8 mouse cellular contexts compared by ENCODE assay signal in genomic region chr7:19319906-19320305, GRCm38 (mm10). TPM values are rescaled to one million over a fixed set of nuclear protein-coding genes. Genes with fewer than 3 reads are reported as not detected.
DNase-seq lines count a peak whose midpoint lies in the region; ATAC-seq lines count a peak whose summit lies in the region.

No protein-coding gene starts in this region.

- under 1% methylated on average over 41 of the region's 41 CpGs for WGBS in intestine, embryonic 14.5 days

- ATAC-seq in intestine, embryonic 14.5 days (replicated peaks; ENCODE audit: low FRiP score, low TSS enrichment, low read depth), result peak; percentile 91

- H3K4me3 ChIP-seq in intestine, embryonic 14.5 days (ENCODE audit: low read depth, low read length), result peak overlapping the region; percentile 47

- H3K4me2 ChIP-seq in intestine, embryonic 14.5 days (ENCODE audit: low read length), result peak overlapping the region; percentile 78

- intact Hi-C loops in left cerebral cortex, postnatal 25 days (cut with DNase I), result no loop called here

- no peaks in the 10 kb centered on the region for H3K9me3 ChIP-seq in intestine, embryonic 14.5 days (ENCODE audit: control insufficient read depth, low read length)

- peak overlapping the region; percentile 38; the same call in 1 of the 2 replicates for H3K27ac ChIP-seq in intestine, embryonic 14.5 days (ENCODE audit: low read depth)

- H3K36me3 ChIP-seq in intestine, embryonic 14.5 days (ENCODE audit: control insufficient read depth, insufficient read depth, low read length), result no peaks in the 10 kb centered on the region

- peaks cover 5% of the 10 kb centered on the region; the same call in 1 of the 2 replicates for H3K4me1 ChIP-seq in intestine, embryonic 14.5 days (replicated peaks; ENCODE audit: control insufficient read depth, insufficient read depth, low read length)

- peak; percentile 95 for DNase-seq in adrenal gland, adult 8-10 months
- DNase-seq in embryo, embryonic 11 days, result peak; percentile 99
- DNase-seq in gastrocnemius, postnatal 25 days, result peak; percentile 96
- DNase-seq in intestine, embryonic 14.5 days (ENCODE audit: low spot score), result peak; percentile 97
- peak; percentile 95 to 97 for DNase-seq in left cerebral cortex, postnatal 25 days (ENCODE audit: low spot score in 2 of 2)
- DNase-seq in mesoderm, embryonic 11.5 days (ENCODE audit: low read depth, low spot score), result peak; percentile 98
- peak; percentile 96 for DNase-seq in right cerebral cortex, postnatal 25 days
- DNase-seq in urinary bladder, postnatal 36 days (ENCODE audit: low spot score in 2 of 2), result peak; percentile 93 to 96

- H3K9ac ChIP-seq in intestine, embryonic 14.5 days (ENCODE audit: low read length), result peak overlapping the region; percentile 67

- H3K27me3 ChIP-seq in intestine, embryonic 14.5 days (replicated peaks; ENCODE audit: control insufficient read depth, insufficient read depth, low read length), result peaks cover 23% of the 10 kb centered on the region; the same call in 1 of the 2 replicates

RNA-seq across cellular contexts. Expression of gene Fosb, which starts 10.1 kb away (rescaled TPM):
- 1 to 10 TPM; 1.6 to 9.4 (median 5.6) TPM for total RNA-seq in adrenal gland, adult 8-10 months (2022)
- total RNA-seq in gastrocnemius, postnatal 25 days (2021), result under 1 TPM; 0.43 to 0.64 TPM
- 0.08 and 0.49 TPM in 2 replicates for polyA plus RNA-seq in intestine, embryonic 14.5 days (2014; fragmentation: Nextera tagmentation; extraction: Ambion mirVana)
- total RNA-seq in left cerebral cortex, postnatal 25 days (2021), result 10 to 100 TPM; 21.0 to 26.0 TPM

RNA-seq across cellular contexts. Expression of gene Ercc1, which starts 24.7 kb away (rescaled TPM):
- 10 to 100 TPM; 32.4 to 56.3 (median 41.6) TPM for total RNA-seq in adrenal gland, adult 8-10 months (2022)
- total RNA-seq in gastrocnemius, postnatal 25 days (2021), result 10 to 100 TPM; 21.5 to 25.4 TPM
- 71.8 and 82.9 TPM in 2 replicates for polyA plus RNA-seq in intestine, embryonic 14.5 days (2014; fragmentation: Nextera tagmentation; extraction: Ambion mirVana)
- 10 to 100 TPM; 34.1 to 40.5 TPM for total RNA-seq in left cerebral cortex, postnatal 25 days (2021)

RNA-seq across cellular contexts. Expression of gene Rtn2, which starts 37.5 kb away (rescaled TPM):
- total RNA-seq in adrenal gland, adult 8-10 months (2022), result 10 to 100 TPM in 1 of 4 experiments, 1 to 10 TPM in 3; 3.8 to 15.0 (median 6.8) TPM
- 100 to 1,000 TPM; 943 to 950 TPM for total RNA-seq in gastrocnemius, postnatal 25 days (2021)
- 12.2 and 14.3 TPM in 2 replicates for polyA plus RNA-seq in intestine, embryonic 14.5 days (2014; fragmentation: Nextera tagmentation; extraction: Ambion mirVana)
- total RNA-seq in left cerebral cortex, postnatal 25 days (2021), result 100 to 1,000 TPM; 112 TPM

RNA-seq across cellular contexts. Expression of gene Cd3eap, which starts 39.4 kb away (rescaled TPM):
- total RNA-seq in adrenal gland, adult 8-10 months (2022), result 10 to 100 TPM; 12.9 to 15.2 (median 13.5) TPM
- 10 to 100 TPM in 1 of 2 experiments, 1 to 10 TPM in 1; 8.5 to 10.1 TPM for total RNA-seq in gastrocnemius, postnatal 25 days (2021)
- polyA plus RNA-seq in intestine, embryonic 14.5 days (2014; fragmentation: Nextera tagmentation; extraction: Ambion mirVana), result 23.9 and 25.8 TPM in 2 replicates
- 10 to 100 TPM; 16.6 to 20.0 TPM for total RNA-seq in left cerebral cortex, postnatal 25 days (2021)

RNA-seq across cellular contexts. Expression of gene Ppp1r13l, which starts 39.6 kb away (rescaled TPM):
- 10 to 100 TPM in 1 of 4 experiments, 1 to 10 TPM in 3; 6.4 to 12.5 (median 8.4) TPM for total RNA-seq in adrenal gland, adult 8-10 months (2022)
- 1 to 10 TPM; 2.6 TPM for total RNA-seq in gastrocnemius, postnatal 25 days (2021)
- 4.4 and 4.9 TPM in 2 replicates for polyA plus RNA-seq in intestine, embryonic 14.5 days (2014; fragmentation: Nextera tagmentation; extraction: Ambion mirVana)
- total RNA-seq in left cerebral cortex, postnatal 25 days (2021), result 1 to 10 TPM; 5.4 to 9.9 TPM

Comparison
In these comparisons a context has a peak if more than half of its experiments do, and no peak if none do; other contexts are left out.
1. Peak in every context shown above with its lines: DNase-seq, ATAC-seq, H3K4me3 ChIP-seq and H3K27ac ChIP-seq.
2. RNA of gene Rtn2, which starts 37.5 kb away (total RNA-seq): 943 to 950 TPM in gastrocnemius, postnatal 25 days; 112 TPM in left cerebral cortex, postnatal 25 days and 3.8 to 15.0 TPM in adrenal gland, adult 8-10 months; every median in the first group is over 4 times any median in the second.